Mouse (Mus musculus) heart, adult 2 months (tissue): ENCODE measurements at regions not wholly inside any gene's neighbourhood (a gene's known extent, or its start where the extent isn't known, plus 50 kb on each side); places are given as distances from the start of the nearest gene placed in this dataset.

Experiments used
- DNase-seq, 2 experiments: peaks; one replicate each; pipeline ENCODE4 v3.0.0; 2021
- H3K27ac ChIP-seq: fragments of 200-600 bp; 2 replicates; pipeline ENCODE4 v1.8.1; 2022
- H3K27me3 ChIP-seq: fragments of 200-500 bp; 2 replicates; pipeline ENCODE4 v1.6.1; 2012; ENCODE audit warnings: mild to moderate bottlenecking, low read length, inconsistent platforms, mixed read lengths; ENCODE audit not compliant: control insufficient read depth, insufficient read depth
- H3K36me3 ChIP-seq: fragments of 200-500 bp; 2 replicates; pipeline ENCODE4 v1.6.1; 2012; ENCODE audit warnings: low read length, inconsistent platforms; ENCODE audit not compliant: control insufficient read depth, insufficient read depth
- H3K4me1 ChIP-seq: fragments of 200-500 bp; 2 replicates; pipeline ENCODE4 v1.6.1; 2011; ENCODE audit warnings: low read length; ENCODE audit not compliant: control insufficient read depth, insufficient read depth
- H3K4me3 ChIP-seq: fragments of 200-600 bp; 2 replicates; pipeline ENCODE4 v1.8.1; 2022
- H3K79me2 ChIP-seq: fragments of 200-500 bp; replicated peaks from 2 replicates; pipeline ENCODE4 v1.6.1; 2012; ENCODE audit warnings: mild to moderate bottlenecking, inconsistent platforms, low read length, moderate library complexity, mixed read lengths; ENCODE audit not compliant: control insufficient read depth, insufficient read depth
- H3K9ac ChIP-seq: fragments of 200-500 bp; 2 replicates; pipeline ENCODE4 v1.6.1; 2012; ENCODE audit warnings: low read depth, mild to moderate bottlenecking, control low read depth, inconsistent platforms, low read length, mixed read lengths
- CTCF ChIP-seq: fragments of 200-600 bp; IDR thresholded peaks from 2 replicates; pipeline ENCODE4 v1.8.1; 2022; ENCODE audit warnings: antibody characterized with exemption, mild to moderate bottlenecking, moderate library complexity
- POLR2A ChIP-seq: fragments of 200-500 bp; IDR thresholded peaks from 2 replicates; pipeline ENCODE4 v1.6.1; 2011; ENCODE audit warnings: mild to moderate bottlenecking, low read depth, low read length, control low read depth; ENCODE audit not compliant: insufficient read depth
- intact Hi-C: fragments of 180-260 bp; cut with DNase I; formaldehyde crosslinking; loops from one replicate; pipeline ENCODE4 v1.15.1; 2025

DNA sequence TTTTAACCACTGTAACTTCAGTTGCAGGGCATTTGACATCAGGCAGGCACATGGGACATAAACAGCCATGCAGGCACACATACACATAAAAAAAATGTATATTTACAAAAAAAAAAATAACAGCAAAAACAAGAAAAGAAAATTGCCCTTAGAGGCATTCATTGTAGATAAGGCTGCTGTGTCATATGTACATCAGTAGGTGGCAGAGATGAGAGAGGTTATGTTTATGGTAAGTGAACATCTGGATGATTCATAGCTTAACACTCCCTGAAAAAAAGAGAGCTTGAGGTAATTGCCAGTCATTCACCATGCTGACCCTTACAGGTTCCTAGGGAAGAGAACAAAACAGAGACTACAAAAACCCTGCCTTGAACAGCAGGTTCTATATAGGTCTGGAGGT is 1181.8 kb downstream of the Pcdh19 start:
- Histone ChIP-seq H3K4me3 (no peak overlapping the region), H3K36me3 (no peaks in the 10 kb centered on the region), H3K27me3 (no peaks in the 10 kb centered on the region), H3K9ac (no peak overlapping the region), H3K79me2 (no peaks in the 10 kb centered on the region), H3K27ac (no peak overlapping the region), H3K4me1 (no peaks in the 10 kb centered on the region)
- DNase-seq: no peak
- TF ChIP-seq POLR2A: no peak
- TF ChIP-seq CTCF: peak; percentile 23; the same call in 1 of the 2 replicates
- intact Hi-C loops: no loop called here
